ENCODE assay signal across 11 mouse cellular contexts in the genomic region with DNA sequence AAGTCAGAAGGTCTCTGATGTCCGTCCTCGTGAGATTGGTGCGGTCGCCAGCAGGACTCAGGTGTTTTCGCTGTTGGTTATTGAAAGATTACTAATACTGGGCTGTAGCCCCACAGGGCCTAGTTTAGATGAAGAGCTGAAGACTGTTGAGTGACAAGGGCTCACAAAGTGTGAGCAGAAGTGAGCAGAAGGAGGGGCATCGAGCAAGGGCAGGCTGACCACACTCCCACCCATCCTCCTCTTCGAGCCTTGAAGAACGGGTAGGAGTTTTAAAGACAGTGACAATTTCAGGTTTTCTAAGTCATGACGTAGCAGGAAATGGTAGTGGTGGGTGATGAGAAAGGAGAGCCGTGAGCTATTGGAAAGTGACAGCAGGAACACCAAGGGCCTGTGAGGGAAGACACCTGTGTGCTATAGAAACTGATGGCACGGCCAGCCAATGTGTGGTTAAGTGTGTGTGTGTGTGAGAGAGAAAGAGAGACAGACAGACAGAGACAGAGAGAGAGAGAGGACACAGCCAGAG. TPM values are rescaled to one million over a fixed set of nuclear protein-coding genes. Genes with fewer than 3 reads are reported as not detected.
DNase-seq lines count a peak whose midpoint lies in the region; ATAC-seq lines count a peak whose summit lies in the region.
"Had no signal": no experiment of that assay in that cellular context is flagged by ENCODE, and none has a peak within 500 bp of the region (broad histone marks: within the 10 kb centered on the region; RNA-seq: fewer than 3 reads in every experiment).

No protein-coding gene starts in this region.

- no peak overlapping the region for H3K4me2 ChIP-seq in forebrain, embryonic 13.5 days
- no peak overlapping the region for H3K4me2 ChIP-seq in lung, embryonic 16.5 days (ENCODE audit: low read depth, low read length)
- H3K4me2 ChIP-seq in midbrain, embryonic 16.5 days (ENCODE audit: low read length), result no peak overlapping the region

- H3K4me3 ChIP-seq in forebrain, embryonic 13.5 days, result no peak overlapping the region
- H3K4me3 ChIP-seq in forebrain, embryonic 10.5 days, result no peak overlapping the region
- no peak overlapping the region for H3K4me3 ChIP-seq in lung, embryonic 16.5 days (ENCODE audit: low read length)
- no peak overlapping the region for H3K4me3 ChIP-seq in midbrain, embryonic 16.5 days (ENCODE audit: low read depth, low read length)

- peaks cover 7% of the 10 kb centered on the region; the same call in 1 of the 2 replicates for H3K36me3 ChIP-seq in forebrain, embryonic 13.5 days (ENCODE audit: poor library complexity, severe bottlenecking)
- H3K36me3 ChIP-seq in forebrain, embryonic 10.5 days (replicated peaks), result peaks cover 23% of the 10 kb centered on the region
- peaks cover 4% of the 10 kb centered on the region; the same call in 1 of the 2 replicates for H3K36me3 ChIP-seq in lung, embryonic 16.5 days (ENCODE audit: control insufficient read depth, insufficient read depth, low read length)
- H3K36me3 ChIP-seq in midbrain, embryonic 16.5 days (ENCODE audit: control insufficient read depth, insufficient read depth, low read length), result no peaks in the 10 kb centered on the region

- H3K27me3 ChIP-seq in forebrain, embryonic 13.5 days, result no peaks in the 10 kb centered on the region
- no peaks in the 10 kb centered on the region for H3K27me3 ChIP-seq in forebrain, embryonic 10.5 days (ENCODE audit: poor library complexity, severe bottlenecking)
- H3K27me3 ChIP-seq in lung, embryonic 16.5 days (ENCODE audit: control insufficient read depth, insufficient read depth, low read depth, low read length), result no peaks in the 10 kb centered on the region
- no peaks in the 10 kb centered on the region for H3K27me3 ChIP-seq in midbrain, embryonic 16.5 days (ENCODE audit: control insufficient read depth, insufficient read depth, low read depth, low read length)

- DNase-seq in forebrain, embryonic 10.5 days (ENCODE audit: extremely low spot score, low spot score), result no peak
- no peak for DNase-seq in lung, postnatal 25 days (ENCODE audit: low spot score)
- DNase-seq in T-cell, adult 2 months (ENCODE audit: low spot score), result peak; percentile 55
- no peak for DNase-seq in urinary bladder, postnatal 25 days (ENCODE audit: low spot score)
- DNase-seq: adrenal gland, adult 8-10 months had no signal

- ATAC-seq in forebrain, embryonic 13.5 days, result no peak
- no peak for ATAC-seq in lung, embryonic 16.5 days (ENCODE audit: low read depth)
- ATAC-seq in megakaryocyte, adult 5-6 weeks (ENCODE audit: poor library complexity, severe bottlenecking), result peak; percentile 36
- ATAC-seq in midbrain, embryonic 16.5 days, result no peak
- ATAC-seq: hindbrain, postnatal 0 days had no signal

- WGBS in forebrain, embryonic 13.5 days, result 90% methylated on average over 11 of the region's 11 CpGs
- 91% methylated on average over 11 of the region's 11 CpGs for WGBS in forebrain, embryonic 10.5 days
- WGBS in lung, embryonic 16.5 days, result 54% methylated on average over 11 of the region's 11 CpGs
- WGBS in midbrain, embryonic 16.5 days, result 85% methylated on average over 11 of the region's 11 CpGs

- H3K4me1 ChIP-seq in forebrain, embryonic 13.5 days, result peaks cover 81% of the 10 kb centered on the region
- H3K4me1 ChIP-seq in forebrain, embryonic 10.5 days, result peaks cover 78% of the 10 kb centered on the region
- H3K4me1 ChIP-seq in lung, embryonic 16.5 days (replicated peaks; ENCODE audit: control insufficient read depth, insufficient read depth, low read length), result peaks cover 51% of the 10 kb centered on the region
- H3K4me1 ChIP-seq in midbrain, embryonic 16.5 days (ENCODE audit: control insufficient read depth, insufficient read depth, low read length), result peaks cover 44% of the 10 kb centered on the region

- H3K9me3 ChIP-seq in forebrain, embryonic 13.5 days (replicated peaks), result no peaks in the 10 kb centered on the region
- H3K9me3 ChIP-seq in forebrain, embryonic 10.5 days, result no peaks in the 10 kb centered on the region
- H3K9me3 ChIP-seq in lung, embryonic 16.5 days (ENCODE audit: control insufficient read depth, low read length), result no peaks in the 10 kb centered on the region
- no peaks in the 10 kb centered on the region for H3K9me3 ChIP-seq in midbrain, embryonic 16.5 days (replicated peaks; ENCODE audit: control insufficient read depth, low read length, poor library complexity, severe bottlenecking)

- 0 out of 2 replicates have a peak overlapping the region, but pooled peaks have one; percentile 16 for H3K9ac ChIP-seq in forebrain, embryonic 13.5 days
- no peak overlapping the region for H3K9ac ChIP-seq in lung, embryonic 16.5 days (ENCODE audit: low read length)
- no peak overlapping the region for H3K9ac ChIP-seq in midbrain, embryonic 16.5 days (ENCODE audit: low read depth, low read length)

- no peak overlapping the region for H3K27ac ChIP-seq in forebrain, embryonic 13.5 days
- no peak overlapping the region for H3K27ac ChIP-seq in forebrain, embryonic 10.5 days
- peak overlapping the region; percentile 40; the same call in 1 of the 2 replicates for H3K27ac ChIP-seq in lung, embryonic 16.5 days (ENCODE audit: low read length)
- H3K27ac ChIP-seq in midbrain, embryonic 16.5 days (ENCODE audit: low read length), result no peak overlapping the region
- H3K27ac ChIP-seq: hindbrain, postnatal 0 days; kidney, postnatal 0 days had no signal

RNA-seq across cellular contexts. Expression of a gene that starts 6.6 kb away (rescaled TPM):
- 14.2 and 14.5 TPM in 2 replicates for polyA plus RNA-seq in forebrain, embryonic 13.5 days (2015; fragmentation: Nextera tagmentation; extraction: Ambion mirVana)
- 13.1 and 13.5 TPM in 2 replicates for polyA plus RNA-seq in forebrain, embryonic 10.5 days (2016; fragmentation: Nextera tagmentation; extraction: Ambion mirVana)
- 17.1 and 17.7 TPM in 2 replicates for polyA plus RNA-seq in lung, embryonic 16.5 days (2015; fragmentation: Nextera tagmentation; extraction: Ambion mirVana)
- total RNA-seq in megakaryocyte, adult 5-6 weeks (2015), result 18.2 and 21.2 TPM in 2 replicates
- 37.1 and 37.6 TPM in 2 replicates for total RNA-seq in megakaryocyte, adult 5-6 weeks (2017)
- 8.8 and 9.9 TPM in 2 replicates for polyA plus RNA-seq in midbrain, embryonic 16.5 days (2015; fragmentation: Nextera tagmentation; extraction: Ambion mirVana)

RNA-seq across cellular contexts. Expression of a gene that starts 36.4 kb away (rescaled TPM):
- polyA plus RNA-seq in forebrain, embryonic 13.5 days (2015; fragmentation: Nextera tagmentation; extraction: Ambion mirVana), result 70.7 TPM in 2 replicates
- 81.4 and 84.2 TPM in 2 replicates for polyA plus RNA-seq in forebrain, embryonic 10.5 days (2016; fragmentation: Nextera tagmentation; extraction: Ambion mirVana)
- 122 and 123 TPM in 2 replicates for polyA plus RNA-seq in lung, embryonic 16.5 days (2015; fragmentation: Nextera tagmentation; extraction: Ambion mirVana)
- 113 and 122 TPM in 2 replicates for total RNA-seq in megakaryocyte, adult 5-6 weeks (2015)
- total RNA-seq in megakaryocyte, adult 5-6 weeks (2017), result 74.8 and 84.5 TPM in 2 replicates
- polyA plus RNA-seq in midbrain, embryonic 16.5 days (2015; fragmentation: Nextera tagmentation; extraction: Ambion mirVana), result 87.3 and 89.6 TPM in 2 replicates

RNA-seq across cellular contexts. Expression of a gene that starts 57.1 kb away (rescaled TPM):
- 201 and 206 TPM in 2 replicates for polyA plus RNA-seq in forebrain, embryonic 13.5 days (2015; fragmentation: Nextera tagmentation; extraction: Ambion mirVana)
- polyA plus RNA-seq in forebrain, embryonic 10.5 days (2016; fragmentation: Nextera tagmentation; extraction: Ambion mirVana), result 292 and 294 TPM in 2 replicates
- polyA plus RNA-seq in lung, embryonic 16.5 days (2015; fragmentation: Nextera tagmentation; extraction: Ambion mirVana), result 153 and 155 TPM in 2 replicates
- total RNA-seq in megakaryocyte, adult 5-6 weeks (2015), result 53.8 and 59.6 TPM in 2 replicates
- 61.4 and 76.3 TPM in 2 replicates for total RNA-seq in megakaryocyte, adult 5-6 weeks (2017)
- polyA plus RNA-seq in midbrain, embryonic 16.5 days (2015; fragmentation: Nextera tagmentation; extraction: Ambion mirVana), result 131 and 133 TPM in 2 replicates
